Mouse (Mus musculus) lung, postnatal 0 days (tissue): ENCODE measurements around the gene Mrps7.

Experiments
- CTCF ChIP-seq: IDR thresholded peaks from 2 replicates; pipeline ENCODE4 v1.5.1; 2016; ENCODE audit warnings: antibody characterized with exemption, mild to moderate bottlenecking
- EP300 ChIP-seq: IDR thresholded peaks from 2 replicates; pipeline ENCODE4 v1.6.1; 2016; ENCODE audit warnings: antibody characterized with exemption, mild to moderate bottlenecking, control low read depth

DNA sequence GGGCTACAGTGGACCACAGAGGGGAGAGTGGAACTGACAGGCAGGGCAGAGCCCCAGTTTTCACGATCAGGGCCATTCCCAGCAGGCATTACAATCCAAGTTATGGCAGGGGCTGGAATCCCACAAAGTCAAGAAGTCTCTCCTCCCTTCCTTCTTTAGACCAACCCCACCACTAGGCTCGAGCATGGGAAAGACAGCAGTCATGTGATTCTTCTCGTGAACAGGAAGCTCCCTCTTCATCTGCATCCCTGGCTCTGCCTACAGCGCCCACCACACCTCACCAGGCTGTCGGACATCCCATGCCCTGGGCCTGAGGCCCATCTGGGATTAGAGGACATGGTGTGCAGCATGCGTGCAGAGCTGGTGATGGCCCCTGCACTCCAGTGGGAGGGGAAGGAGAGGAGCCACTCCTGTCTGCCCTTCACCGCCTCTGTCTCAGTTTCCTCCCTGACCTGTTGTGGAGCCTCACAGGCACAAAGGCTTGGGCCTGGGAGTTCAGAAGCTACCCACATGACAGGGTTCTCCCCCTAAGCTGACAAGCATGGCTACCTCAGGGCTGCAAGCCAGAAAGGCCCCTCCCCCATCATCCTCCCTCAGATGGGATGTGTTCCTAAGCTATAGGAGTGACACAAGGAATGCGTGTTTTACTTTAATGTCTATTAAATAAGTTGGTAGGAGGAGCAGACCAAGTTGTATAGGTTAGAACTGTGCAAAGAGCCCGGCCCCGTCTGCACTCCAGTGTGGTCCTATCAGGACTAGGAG, 10.8 kb downstream of the Mrps7 start:
- TF ChIP-seq CTCF (no peak), EP300 (no peak)
